Mouse (Mus musculus) heart, embryonic 14.5 days (tissue): ENCODE measurements around the gene Taco1. TPM values are rescaled to one million over a fixed set of nuclear protein-coding genes. Genes with fewer than 3 reads are reported as not detected.
"Not testable (repeated sequence)": the region's sequence is repeated elsewhere in the genome, so short reads cannot be mapped to it uniquely, and the experiment has no call there.

Experiments
- ATAC-seq: fragments of 200-750 bp; cut with Nextera tagmentation; 2 replicates; pipeline ENCODE4 v1.8.0; 2017; ENCODE audit warnings: low read depth, moderate TSS enrichment; ENCODE audit not compliant: insufficient number of reproducible peaks, insufficient read depth, low FRiP score
- H3K27ac ChIP-seq, 2 experiments: fragments of 200-500 bp in 1 of 2; fragments of 300-500 bp in 1 of 2; sonication (generic) in 1 of 2; replicated peaks in 1 of 2; 2 replicates each; pipeline ENCODE4 v1.5.1; 2012 to 2014; ENCODE audit warnings: low read depth in 2 of 2, low read length in 2 of 2, control low read depth in 1 of 2, mild to moderate bottlenecking in 1 of 2, mixed read lengths in 1 of 2; ENCODE audit not compliant: control insufficient read depth in 1 of 2, insufficient read depth in 1 of 2
- H3K27me3 ChIP-seq: fragments of 300-500 bp; sonication (generic); 2 replicates; pipeline ENCODE4 v1.6.1; 2014; ENCODE audit warnings: mild to moderate bottlenecking, low read length, control low read depth; ENCODE audit not compliant: control insufficient read depth, insufficient read depth
- H3K36me3 ChIP-seq: fragments of 300-500 bp; sonication (generic); 2 replicates; pipeline ENCODE4 v1.6.1; 2014; ENCODE audit warnings: mild to moderate bottlenecking, control low read depth, low read length, mixed read lengths; ENCODE audit not compliant: control insufficient read depth, insufficient read depth
- H3K4me1 ChIP-seq, 2 experiments: fragments of 200-500 bp in 1 of 2; fragments of 300-500 bp in 1 of 2; sonication (generic) in 1 of 2; 2 replicates each; pipeline ENCODE4 v1.6.1; 2012 to 2014; ENCODE audit warnings: low read length in 2 of 2, control low read depth in 1 of 2, mixed read lengths in 1 of 2; ENCODE audit not compliant: control insufficient read depth in 2 of 2, insufficient read depth in 2 of 2
- H3K4me2 ChIP-seq: fragments of 300-500 bp; sonication (generic); 2 replicates; pipeline ENCODE4 v1.6.1; 2014; ENCODE audit warnings: mild to moderate bottlenecking, low read length
- H3K4me3 ChIP-seq, 2 experiments: fragments of 200-500 bp in 1 of 2; fragments of 300-500 bp in 1 of 2; sonication (generic) in 1 of 2; 2 replicates each; pipeline ENCODE4 v1.5.1; 2012 to 2014; ENCODE audit warnings: low read length in 2 of 2, mild to moderate bottlenecking in 2 of 2, control low read depth in 1 of 2, low read depth in 1 of 2, moderate library complexity in 1 of 2; ENCODE audit not compliant: control insufficient read depth in 1 of 2, insufficient read depth in 1 of 2
- H3K9ac ChIP-seq: fragments of 300-500 bp; sonication (generic); 2 replicates; pipeline ENCODE4 v1.6.1; 2014; ENCODE audit warnings: mild to moderate bottlenecking, low read length
- H3K9me3 ChIP-seq: fragments of 300-500 bp; sonication (generic); 2 replicates; pipeline ENCODE4 v1.6.1; 2016; ENCODE audit warnings: low read length, control low read depth; ENCODE audit not compliant: control insufficient read depth
- WGBS: fragments of 180-500 bp; shearing (Covaris S2); extraction: QIAGEN DNeasy Blood & Tissue Kit; methylation state at CpG from one replicate; pipeline ENCODE4 v1.1.7; 2014; 5-methylcytosine and 5-hydroxymethylcytosine counted together
- polyA plus RNA-seq: library from polyadenylated mRNA; unstranded; fragments of >200 nt; fragmentation: Nextera tagmentation; extraction: Ambion mirVana; gene quantifications from 2 replicates; pipeline ENCODE4 v1.2.1, GENCODE M21; 2014

Gene Taco1
- polyA plus RNA-seq, 1 experiment from 2014 or later: 9.7 TPM

DNA sequence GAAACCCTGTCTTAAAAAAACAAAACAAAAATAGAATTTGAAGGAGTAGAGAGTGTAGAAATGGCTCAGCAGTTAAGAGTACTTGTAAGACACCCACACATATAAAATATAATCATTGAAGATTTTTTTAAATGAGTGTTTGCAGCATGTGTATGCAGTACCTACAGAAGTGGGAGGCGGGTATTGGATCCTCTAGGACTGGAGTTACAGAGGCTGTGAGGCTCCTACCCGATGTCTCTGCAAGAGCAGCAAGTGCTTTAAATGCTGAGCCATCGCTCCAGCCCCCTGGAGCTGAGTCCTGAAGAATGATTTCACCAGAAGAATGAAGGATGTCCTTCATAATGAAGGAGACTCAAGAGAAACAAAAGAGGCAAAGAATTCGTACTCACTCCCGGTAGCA, 2.1 kb upstream of the Taco1 start:
- H3K4me3 ChIP-seq: no peak overlapping the region
- WGBS: 82% methylated on average over 5 of the region's 5 CpGs
- H3K9ac ChIP-seq: no peak overlapping the region
- no peaks in the 10 kb centered on the region for H3K9me3 ChIP-seq
- ATAC-seq: no peak
- H3K36me3 ChIP-seq: peaks cover 15% of the 10 kb centered on the region
- peaks cover 2 to 8% of the 10 kb centered on the region in 2 experiments; a peak in 2 of 4 replicates for H3K4me1 ChIP-seq
- no peak overlapping the region for H3K27ac ChIP-seq
- no peaks in the 10 kb centered on the region for H3K27me3 ChIP-seq
- no peak overlapping the region for H3K4me2 ChIP-seq

DNA sequence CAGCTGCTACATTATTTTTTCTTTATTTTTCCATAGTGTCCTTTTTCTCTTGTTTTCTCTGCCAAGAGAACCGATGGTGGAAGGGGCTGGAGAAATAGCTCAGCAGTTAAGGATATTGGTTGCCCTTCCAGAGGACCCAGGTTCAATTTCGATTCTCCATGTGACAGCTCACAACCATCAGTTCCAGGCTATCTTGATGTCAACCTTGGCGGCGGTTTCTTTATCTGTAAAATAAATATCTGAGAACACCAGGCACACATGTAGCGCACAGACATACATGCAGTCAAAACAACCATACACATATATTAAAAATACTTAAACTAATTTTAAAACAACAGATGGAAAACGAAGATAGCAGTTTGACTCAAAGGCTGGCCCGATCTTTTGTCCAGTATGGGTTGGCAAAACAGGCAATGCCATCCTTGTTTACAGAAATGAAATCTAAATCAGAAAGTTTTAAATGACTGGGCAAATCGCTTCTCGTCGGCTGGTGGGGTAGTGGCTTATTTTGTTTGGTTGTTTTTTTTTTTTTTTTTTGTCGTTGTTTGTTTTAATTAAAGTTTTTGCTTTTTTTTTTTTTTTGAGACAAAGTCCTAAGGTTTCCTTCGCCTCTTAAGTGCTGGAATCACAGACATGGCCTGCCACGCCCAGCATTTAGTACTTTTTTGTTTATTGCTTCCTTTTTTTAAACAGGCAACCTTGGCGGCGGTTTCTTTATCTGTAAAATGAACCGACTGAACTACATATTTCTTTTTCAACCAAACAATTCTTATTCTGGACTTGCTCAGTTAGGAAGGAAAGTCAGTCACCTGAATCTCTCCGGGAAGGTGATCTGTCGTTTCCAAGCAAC, 563 bp upstream of the Taco1 start:
- Histone ChIP-seq H3K36me3 (peaks cover 6% of the 10 kb centered on the region; the same call in 1 of the 2 replicates), H3K4me1 (peaks cover 2 to 8% of the 10 kb centered on the region in 2 experiments; a peak in 2 of 4 replicates), H3K9ac (peak overlapping the region; percentile 87), H3K27me3 (no peaks in the 10 kb centered on the region), H3K4me3 (peak overlapping the region; percentile 75 to 79), H3K9me3 (no peaks in the 10 kb centered on the region), H3K4me2 (peak overlapping the region; percentile 90), H3K27ac (no peak overlapping the region)
- 42% methylated on average over 18 of the region's 18 CpGs for WGBS
- ATAC-seq: no peak

DNA sequence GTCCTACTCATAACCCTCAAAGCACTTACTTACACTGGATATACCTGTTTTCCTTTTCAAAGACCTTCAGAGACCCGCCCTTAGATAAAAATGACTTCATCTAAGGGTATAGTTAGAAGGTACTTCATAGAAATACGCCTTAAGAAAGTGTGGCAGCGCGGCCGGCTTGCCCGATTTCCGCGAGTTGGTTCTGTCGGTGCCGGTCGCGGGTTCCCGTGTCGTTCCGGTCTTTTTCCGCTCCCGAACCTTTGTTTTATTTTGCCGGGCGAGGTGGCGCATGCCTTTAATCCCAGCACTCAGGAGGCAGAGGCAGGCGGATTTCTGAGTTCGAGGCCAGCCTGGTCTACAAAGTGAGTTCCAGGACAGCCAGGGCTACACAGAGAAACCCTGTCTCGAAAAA, 755 bp downstream of the Taco1 start:
- H3K27me3 ChIP-seq, H3K4me1 ChIP-seq, H3K9me3 ChIP-seq, ATAC-seq: not testable (repeated sequence)
- Histone ChIP-seq H3K27ac (peak overlapping the region; percentile 88 to 95), H3K4me3 (peak overlapping the region; percentile 75 to 79), H3K9ac (peak overlapping the region; percentile 87), H3K36me3 (peaks cover 15% of the 10 kb centered on the region), H3K4me2 (peak overlapping the region; percentile 90)
- WGBS: 13% methylated on average over 23 of the region's 23 CpGs

DNA sequence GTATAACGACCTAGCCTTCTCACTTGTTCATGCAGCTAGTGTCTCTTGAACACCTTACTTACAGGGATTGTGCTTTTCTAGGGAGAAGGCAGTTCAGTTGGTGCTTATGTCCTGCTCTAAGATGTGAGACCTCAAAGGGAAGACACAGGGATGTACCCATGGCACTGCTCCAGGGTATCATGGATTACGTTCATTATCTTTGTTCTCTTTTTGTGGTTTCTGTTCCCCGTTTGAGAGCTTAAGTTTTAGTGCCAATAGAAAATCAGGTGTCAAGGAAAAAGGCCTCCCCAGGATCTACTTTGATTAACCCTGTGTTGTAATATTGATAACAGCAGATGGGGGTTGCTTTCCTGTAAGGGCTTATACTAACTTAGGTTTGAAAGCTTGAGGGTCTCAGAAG, 7.9 kb downstream of the Taco1 start:
- no peak for ATAC-seq
- Histone ChIP-seq H3K27me3 (no peaks in the 10 kb centered on the region), H3K4me2 (no peak overlapping the region), H3K9ac (no peak overlapping the region), H3K4me1 (no peaks in the 10 kb centered on the region), H3K9me3 (no peaks in the 10 kb centered on the region), H3K36me3 (peaks cover 48% of the 10 kb centered on the region), H3K27ac (no peak overlapping the region), H3K4me3 (no peak overlapping the region)
- WGBS: 79% methylated on average over 3 of the region's 3 CpGs

DNA sequence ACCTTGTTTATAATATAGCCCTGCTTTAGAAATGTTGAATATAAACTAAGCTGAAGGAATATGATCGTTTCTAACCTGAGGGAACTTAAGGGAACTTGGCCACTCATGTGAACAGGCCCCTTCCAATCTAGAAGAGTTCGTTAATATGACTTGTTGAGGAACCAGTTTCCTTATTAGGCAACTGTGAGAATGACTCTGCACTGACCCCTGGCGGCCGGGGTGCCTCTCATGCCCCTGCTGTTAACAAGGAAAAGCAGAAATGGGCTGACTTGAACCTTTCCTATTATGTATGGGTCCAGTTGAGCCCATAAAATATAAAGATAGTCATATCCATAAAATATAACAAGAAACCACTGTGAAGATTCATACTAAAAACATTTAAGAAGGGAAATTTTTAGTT, 10.5 kb downstream of the Taco1 start:
- WGBS: 5% methylated on average over 4 of the region's 4 CpGs
- no peaks in the 10 kb centered on the region for H3K9me3 ChIP-seq
- no peak overlapping the region for H3K4me3 ChIP-seq
- no peak overlapping the region for H3K9ac ChIP-seq
- peaks cover 35% of the 10 kb centered on the region for H3K36me3 ChIP-seq
- H3K4me1 ChIP-seq: no peaks in the 10 kb centered on the region
- H3K27ac ChIP-seq: no peak overlapping the region
- no peaks in the 10 kb centered on the region for H3K27me3 ChIP-seq
- no peak overlapping the region for H3K4me2 ChIP-seq
- no peak for ATAC-seq

DNA sequence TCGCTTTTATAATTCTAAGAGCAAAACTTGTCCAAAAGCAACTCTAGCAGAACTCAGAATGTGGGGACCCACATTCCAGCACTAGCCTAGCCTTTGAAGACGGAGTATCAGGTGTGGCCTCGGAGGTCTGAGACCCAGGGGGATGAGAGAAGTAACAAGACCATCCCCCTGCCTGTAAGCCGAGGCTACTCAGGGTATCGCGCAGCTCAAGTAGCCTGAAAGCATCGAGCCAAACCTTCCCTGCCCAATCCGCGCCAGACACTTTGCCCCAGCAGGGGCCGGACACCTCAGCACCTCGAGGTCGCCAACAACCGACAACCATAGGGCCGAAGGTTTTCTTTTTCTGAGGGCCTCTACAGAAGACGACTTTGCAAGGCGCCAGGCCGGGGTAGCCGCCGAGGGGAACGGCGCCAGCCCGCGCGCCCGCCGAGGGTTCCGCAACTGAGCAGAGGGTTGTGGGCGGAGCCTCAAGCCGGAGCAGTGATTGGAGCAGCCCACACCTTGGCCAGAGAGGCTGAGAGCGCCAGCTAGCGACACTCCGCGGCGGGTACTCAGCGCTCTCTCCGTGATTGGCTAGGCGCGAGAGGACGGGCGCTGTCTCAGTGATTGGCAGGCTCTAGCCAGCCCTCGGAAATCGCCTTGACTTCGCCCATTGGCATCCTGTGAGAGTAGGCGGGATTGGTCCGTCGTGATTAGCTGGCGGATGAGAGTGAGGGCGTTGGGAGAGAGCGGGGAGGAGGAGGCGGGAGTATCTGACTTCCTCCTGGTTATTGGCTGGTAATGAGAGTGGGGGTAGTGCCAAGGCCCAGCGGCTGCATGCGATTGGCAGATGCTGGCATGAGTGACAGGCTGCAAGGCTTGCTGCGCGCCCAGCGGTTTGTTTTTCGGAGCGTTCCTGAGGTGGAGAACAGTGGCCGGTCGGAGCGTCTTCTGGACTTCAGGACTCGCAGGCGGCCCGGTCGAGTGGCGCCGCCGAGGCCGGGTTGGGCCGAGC, 18.1 kb downstream of the Taco1 start, which contains the start of gene Map3k3:
Gene Map3k3 (plus strand): TSS at position 906 of the 994 bp plus-strand sequence.
- H3K4me2 ChIP-seq: peak within 1 kb of the TSS; percentile 76
- under 1% methylated on average over 69 of the region's 69 CpGs for WGBS
- H3K27me3 ChIP-seq: no peaks in the 10 kb centered on the region
- H3K36me3 ChIP-seq: no peaks in the 10 kb centered on the region
- H3K27ac ChIP-seq: peak within 1 kb of the TSS; percentile 94 to 96
- H3K9me3 ChIP-seq: no peaks in the 10 kb centered on the region
- ATAC-seq: peak; percentile 98
- H3K9ac ChIP-seq: peak within 1 kb of the TSS; percentile 97
- H3K4me3 ChIP-seq: peak within 1 kb of the TSS; percentile 63 to 95
- H3K4me1 ChIP-seq: peaks cover 0 to 18% of the 10 kb centered on the region in 2 experiments; a peak in 3 of 4 replicates

DNA sequence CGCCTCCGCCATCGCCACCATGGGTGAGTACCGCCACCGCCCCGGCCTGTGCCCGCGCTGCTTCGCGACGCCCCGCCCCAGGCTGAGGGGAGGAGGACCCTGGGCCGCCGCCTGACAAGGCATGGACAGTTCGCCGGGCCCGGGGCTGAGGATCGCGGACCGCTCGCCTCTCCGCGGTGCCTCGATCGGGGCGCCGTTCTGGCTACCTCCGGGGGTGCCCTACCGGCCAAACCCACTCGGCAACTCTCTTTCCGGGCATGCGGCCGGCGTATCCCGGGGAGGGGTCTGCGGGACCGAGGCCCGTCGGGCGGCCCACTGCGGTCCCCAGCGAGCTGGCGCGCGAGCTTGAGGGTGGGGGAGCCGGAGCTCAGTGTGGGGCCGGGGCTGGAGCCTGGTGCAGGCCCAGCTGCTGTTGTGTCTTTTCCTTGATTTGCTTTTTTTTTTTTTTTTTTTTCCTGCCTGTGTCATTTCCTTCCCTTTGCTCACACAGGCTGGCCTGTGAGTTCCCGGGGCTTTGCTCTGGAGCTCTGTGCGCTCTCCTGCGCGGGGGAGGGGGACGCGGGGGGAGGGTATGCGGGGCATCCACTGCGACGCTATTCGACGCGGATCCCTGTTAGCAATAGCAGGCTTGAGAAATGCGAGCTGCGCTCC, 19.2 kb downstream of the Taco1 start:
- Histone ChIP-seq H3K4me2 (peak overlapping the region; percentile 76), H3K27me3 (no peaks in the 10 kb centered on the region), H3K27ac (peak overlapping the region; percentile 93 to 95), H3K4me3 (peak overlapping the region; percentile 63 to 92), H3K36me3 (no peaks in the 10 kb centered on the region), H3K9me3 (no peaks in the 10 kb centered on the region), H3K4me1 (peaks cover 0 to 18% of the 10 kb centered on the region in 2 experiments; a peak in 3 of 4 replicates), H3K9ac (peak overlapping the region; percentile 97)
- peak; percentile 68 for ATAC-seq
- WGBS: under 1% methylated on average over 60 of the region's 61 CpGs
